Mouse (Mus musculus) cortical plate, adult 2 months (tissue): ENCODE measurements at regions not wholly inside any gene's neighbourhood (a gene's known extent, or its start where the extent isn't known, plus 50 kb on each side); places are given as distances from the start of the nearest gene placed in this dataset.

ENCODE experiments used
- CTCF ChIP-seq: fragments of 200-500 bp; IDR thresholded peaks from 2 replicates; pipeline ENCODE4 v1.5.1; 2011; ENCODE audit warnings: mild to moderate bottlenecking, control low read depth, low read length; ENCODE audit not compliant: insufficient read depth; ENCODE audit errors: extremely low read depth
- POLR2A ChIP-seq: fragments of 200-500 bp; IDR thresholded peaks from 2 replicates; pipeline ENCODE4 v1.6.1; 2011; ENCODE audit warnings: mild to moderate bottlenecking, low read length, control low read depth; ENCODE audit not compliant: insufficient read depth; ENCODE audit errors: extremely low read depth

- TF ChIP-seq POLR2A (no peak), CTCF (no peak)
These were observed 349.8 kb upstream of the Tmem161b start for GRCm38 (mm10) chr13:83872143-83872819.
